Mouse (Mus musculus) kidney, postnatal 10 days (tissue): ENCODE results near the gene Helz.
A peak's percentile ranks its signal among the peaks of the same experiment; 100 is the strongest.
"Not testable (repeated sequence)": the region's sequence is repeated elsewhere in the genome, so short reads cannot be mapped to it uniquely, and the experiment has no call there.

Experiments
- DNase-seq: peaks from one replicate; pipeline ENCODE4 v3.0.0; 2021; ENCODE audit warnings: mixed read lengths

Gene Helz

DNA sequence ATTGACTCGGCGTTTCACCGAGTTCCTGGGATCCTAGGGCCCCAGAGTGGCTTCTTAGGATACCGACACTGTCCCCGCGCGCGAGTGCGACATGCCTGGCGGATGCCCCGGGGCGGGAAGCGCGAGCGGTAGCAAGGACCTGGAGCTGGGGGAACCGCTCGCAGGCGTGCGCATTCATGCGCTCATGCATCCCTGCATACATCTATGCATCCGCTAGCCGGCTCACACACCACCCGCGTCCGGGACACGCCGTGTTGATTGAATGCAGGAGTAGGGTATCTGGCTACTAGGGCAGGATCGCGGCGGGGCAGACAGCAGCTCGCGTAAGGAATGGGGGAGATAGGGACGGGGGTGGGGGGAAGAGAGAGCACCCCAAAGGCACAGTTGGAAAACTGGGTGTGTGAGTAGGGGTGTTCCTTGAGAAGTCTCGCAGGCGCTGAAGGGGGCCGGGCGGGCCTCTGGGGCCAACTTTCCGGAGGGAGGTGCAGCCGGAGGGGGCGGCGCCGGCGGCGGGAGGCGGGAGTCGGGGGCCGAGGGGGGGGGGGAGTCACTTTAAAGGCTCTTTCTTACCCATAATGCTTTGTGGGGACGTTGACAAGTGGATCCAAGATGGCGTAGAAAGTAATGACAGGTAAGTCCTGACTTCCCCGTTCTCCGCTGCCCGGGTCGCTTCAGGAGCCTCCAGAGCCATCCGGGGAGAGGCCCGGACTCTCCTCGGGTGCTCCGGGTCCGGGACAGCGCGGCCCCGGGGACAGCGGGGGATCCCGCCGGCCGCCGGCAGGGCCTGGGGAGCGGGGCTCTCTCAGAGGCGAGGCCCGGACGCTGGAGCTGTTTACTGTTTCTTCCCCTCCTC is at the start of gene Helz:
TSS of gene Helz (plus strand) at position 580 of the 853 bp plus-strand sequence.
- peak; percentile 89 for DNase-seq

DNA sequence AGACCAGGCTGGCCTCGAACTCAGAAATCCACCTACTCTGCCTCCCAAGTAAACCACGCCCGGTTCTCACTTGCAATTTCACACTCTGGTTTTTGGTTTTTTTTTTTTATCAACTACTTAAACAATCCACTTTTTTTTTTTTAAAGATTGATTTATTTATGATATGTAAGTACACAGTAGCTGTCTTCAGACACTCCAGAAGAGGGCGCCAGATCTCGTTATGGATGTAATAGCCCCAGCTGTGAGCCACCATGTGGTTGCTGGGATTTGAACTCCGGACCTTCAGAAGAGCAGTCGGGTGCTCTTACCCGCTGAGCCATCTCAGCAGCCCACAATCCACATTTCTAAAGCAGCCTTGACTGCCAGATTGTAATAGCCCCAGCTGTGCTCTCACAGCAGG is 44.9 kb upstream of the Helz start:
- no peak for DNase-seq

DNA sequence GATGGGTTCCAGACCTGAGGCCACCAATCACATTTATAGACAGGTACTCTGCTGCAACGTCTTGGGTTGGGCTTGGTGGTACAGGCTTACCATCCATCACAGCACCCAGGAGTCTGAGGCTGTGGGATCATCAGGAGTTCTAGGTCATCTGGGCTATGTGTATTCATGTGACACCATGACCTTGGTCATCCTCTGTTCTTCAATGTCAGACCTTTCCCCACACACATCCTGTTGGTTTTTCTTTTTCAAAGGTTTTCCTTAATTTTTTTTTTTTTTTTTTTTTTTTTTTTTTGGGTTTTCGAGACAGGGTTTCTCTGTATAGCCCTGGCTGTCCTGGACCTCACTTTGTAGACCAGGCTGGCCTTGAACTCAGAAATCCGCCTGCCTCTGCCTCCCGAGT is 43.4 kb upstream of the Helz start:
- DNase-seq: not testable (repeated sequence)

DNA sequence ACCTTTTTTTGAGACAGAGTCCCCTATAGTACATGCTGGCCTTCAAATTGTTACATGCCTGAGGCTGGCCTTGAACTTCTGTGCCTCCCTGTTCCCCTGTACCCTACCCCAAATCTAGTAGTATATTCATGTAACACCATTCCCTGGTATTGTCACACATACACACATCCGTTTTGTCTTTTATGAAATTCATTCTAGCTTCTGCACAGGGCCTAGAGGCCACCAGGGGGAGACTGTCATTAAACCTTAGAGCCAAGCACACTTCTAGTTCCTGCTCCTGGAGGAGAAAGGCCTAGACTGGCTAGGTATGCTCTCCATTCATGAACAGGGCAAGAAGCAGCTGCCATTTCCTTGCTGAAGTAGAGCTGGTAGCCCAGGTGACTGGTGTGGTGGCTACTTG is 41.5 kb upstream of the Helz start:
- peak; percentile 45 for DNase-seq

DNA sequence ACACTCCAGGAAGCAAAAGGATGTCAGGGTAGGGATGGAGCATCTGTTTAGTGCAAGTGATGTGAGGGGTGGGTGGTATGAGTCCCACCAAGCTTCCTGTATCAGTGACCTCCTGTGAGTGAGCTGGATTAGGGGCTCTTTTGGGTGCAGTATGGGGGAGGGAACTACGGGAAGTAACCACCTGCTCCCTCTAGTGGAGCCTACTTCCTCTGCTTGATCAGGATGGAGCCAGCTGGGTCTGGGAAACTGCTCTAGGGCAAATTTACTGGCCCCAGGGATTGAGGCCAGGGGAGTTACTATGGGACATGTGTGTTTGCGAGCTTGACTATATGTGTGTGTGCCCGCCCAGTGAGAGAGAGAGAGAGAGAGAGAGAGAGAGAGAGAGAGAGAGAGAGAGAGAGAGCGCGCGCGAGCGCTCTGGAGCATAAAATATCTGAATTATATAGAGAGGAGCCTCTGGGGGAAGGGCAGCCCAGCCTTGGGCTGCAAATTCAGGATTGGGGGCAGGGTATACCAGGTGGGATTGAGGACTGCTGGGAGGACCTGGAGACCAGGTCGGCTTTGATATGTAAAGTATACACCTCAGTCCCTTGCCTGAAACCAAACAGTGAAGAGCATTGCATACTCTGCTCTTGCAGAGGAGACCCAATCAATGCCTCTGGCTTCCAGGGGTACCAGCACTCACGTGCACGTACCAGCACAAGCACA is 37.9 kb upstream of the Helz start:
- peak; percentile 27 for DNase-seq

DNA sequence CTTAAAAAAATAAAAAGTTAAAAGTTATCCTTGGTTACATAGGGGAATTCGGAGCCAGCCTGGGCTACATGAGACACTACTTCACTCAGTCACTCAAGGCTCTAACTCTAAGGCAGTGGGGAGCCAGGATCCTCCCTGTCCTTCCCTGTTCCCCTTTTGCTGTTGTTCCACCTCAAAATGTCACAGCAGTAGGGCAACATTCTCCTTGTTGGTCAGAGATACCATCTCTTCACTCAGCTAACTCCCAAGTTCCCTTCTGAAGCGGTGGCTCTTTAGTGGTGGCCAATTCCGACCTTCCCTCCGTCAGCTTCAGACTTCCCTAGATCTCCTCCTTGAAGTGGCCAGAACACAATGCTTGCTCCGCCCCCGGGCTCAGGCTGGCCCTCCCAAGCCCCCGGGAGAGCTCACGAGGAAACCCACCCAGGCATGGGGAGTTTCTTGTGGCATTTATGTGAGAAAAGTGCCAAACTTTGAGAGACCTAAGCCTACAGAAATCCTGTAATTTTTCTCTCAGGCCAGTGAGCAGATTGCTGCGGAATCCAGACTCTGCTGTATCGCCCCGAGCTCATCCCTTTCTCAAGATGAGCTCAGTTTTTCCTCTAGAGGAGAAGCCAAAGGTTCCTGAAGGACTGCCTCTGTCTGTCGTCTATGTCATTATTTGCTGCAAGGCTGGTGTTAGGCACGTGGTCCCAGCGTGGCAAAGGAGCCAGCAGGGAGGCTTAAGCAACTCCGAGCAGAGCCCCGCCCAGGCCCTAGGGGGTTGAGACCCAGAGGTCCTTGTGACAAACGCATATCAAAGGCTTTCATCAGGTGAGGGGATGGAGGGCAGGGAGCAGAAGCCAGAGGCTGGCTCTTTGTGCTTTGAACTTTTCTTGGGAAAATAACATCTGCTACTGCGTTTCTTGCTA is 37.1 kb upstream of the Helz start:
- DNase-seq: peak; percentile 43

DNA sequence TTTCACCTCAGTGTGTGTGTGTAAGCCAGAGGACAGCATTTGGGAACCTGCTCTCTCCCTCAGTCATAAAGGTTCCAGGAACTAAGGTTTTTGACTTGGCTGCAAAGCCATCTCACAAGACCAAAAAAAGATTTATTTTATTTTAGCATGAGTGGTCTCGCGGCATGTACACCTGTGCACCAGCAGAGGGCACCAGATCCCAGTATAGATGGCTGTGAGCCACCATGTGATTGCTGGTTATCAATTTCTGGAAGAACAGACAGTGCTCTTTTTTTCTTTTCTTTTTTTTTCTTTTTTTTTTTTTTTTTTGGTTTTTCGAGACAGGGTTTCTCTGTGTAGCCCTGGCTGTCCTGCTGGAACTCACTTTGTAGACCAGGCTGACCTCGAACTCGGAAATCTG is 35.8 kb upstream of the Helz start:
- DNase-seq: peak; percentile 86

DNA sequence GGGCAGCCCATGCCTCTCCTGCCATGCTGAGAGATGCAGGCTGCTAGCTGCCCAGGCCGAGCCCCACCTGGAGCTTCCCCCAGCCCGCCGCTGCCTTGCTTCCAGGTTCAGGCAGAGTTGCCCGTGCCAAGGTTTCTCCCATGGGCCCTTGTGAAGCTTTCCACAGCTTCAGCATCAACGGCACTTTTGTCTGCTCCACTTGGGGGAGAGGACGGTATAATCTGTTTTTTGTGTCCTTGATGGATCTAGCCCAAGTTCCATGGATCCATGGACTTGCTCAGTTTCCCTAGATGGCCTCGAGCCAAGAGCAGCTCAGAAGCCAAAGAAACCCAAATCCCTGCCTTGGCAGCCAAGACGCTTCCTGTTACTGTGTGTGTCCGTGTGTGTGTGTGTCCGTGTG is 34.7 kb upstream of the Helz start:
- DNase-seq: peak; percentile 29

DNA sequence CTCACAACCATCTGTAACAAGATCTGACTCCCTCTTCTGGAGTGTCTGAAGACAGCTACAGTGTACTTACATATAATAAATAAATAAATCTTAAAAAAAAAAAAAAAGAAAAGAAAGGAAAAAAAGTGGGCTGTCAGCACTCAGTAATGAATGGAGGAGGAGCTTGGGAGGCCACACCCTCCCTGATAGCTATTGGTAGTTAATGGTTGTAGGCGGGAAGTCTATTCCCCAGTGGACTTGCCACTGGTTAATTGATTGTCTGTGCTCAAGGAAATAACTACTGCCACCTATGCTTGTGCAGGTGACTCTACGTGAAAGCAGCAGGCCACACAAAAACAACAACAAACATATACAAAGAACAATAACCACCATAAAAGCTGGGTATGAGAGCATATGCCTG is 31.3 kb upstream of the Helz start:
- no peak for DNase-seq

DNA sequence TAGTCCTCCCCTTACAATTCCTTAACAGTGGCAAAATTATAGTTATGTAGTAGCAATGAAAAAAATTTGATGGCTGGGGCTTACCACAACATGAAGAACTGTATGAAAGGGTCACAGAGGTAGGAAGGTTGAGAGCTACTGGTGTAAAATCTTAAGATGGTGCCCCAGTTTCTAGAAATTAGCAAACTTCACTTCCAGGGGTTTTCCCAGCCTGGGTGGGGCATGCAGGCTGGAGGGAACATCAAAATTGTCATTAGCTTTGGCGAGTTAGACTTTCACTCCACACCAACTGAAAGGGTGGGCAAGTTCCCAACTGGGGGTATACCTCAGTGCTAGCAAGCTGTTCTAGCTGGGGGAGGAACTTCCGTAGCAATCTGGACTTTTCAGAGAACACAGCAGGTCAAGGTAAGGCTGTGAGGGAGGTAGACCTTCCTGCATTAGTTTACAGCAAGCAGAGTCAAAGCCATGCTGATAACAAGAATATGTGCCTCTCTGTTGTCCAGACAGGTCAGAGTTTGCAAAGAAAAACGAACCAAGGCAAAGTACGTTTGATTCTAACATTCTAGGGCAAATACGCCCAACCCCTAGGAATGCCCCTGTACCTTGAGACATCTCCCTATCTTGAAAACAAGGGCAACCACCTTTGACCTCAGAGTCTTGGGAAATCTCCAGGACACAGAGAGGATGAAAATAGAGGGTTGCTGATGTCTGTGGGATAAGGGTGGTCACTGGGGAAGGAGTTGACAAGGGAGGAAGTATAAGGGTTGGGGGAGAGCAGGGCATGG is 28.9 kb upstream of the Helz start:
- DNase-seq: no peak

DNA sequence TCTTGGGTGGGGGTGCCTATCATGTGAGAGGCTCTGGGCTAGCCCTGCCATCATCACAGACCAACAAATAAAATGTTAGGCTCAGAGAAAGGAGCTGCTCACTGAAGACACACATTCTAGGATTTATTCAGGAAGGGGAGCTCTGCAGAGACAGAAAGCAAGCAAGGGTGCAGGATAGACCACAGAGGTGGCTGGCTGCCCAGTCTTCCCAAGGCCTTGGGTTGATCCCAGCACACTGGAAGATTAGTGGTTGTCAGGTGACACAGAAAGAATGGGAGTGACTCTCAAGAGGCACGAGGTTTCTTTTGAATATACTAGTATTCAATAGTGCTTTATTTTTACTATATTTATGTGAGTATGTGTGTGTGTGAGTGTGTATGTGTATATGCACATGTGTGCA is 26.6 kb upstream of the Helz start:
- no peak for DNase-seq

DNA sequence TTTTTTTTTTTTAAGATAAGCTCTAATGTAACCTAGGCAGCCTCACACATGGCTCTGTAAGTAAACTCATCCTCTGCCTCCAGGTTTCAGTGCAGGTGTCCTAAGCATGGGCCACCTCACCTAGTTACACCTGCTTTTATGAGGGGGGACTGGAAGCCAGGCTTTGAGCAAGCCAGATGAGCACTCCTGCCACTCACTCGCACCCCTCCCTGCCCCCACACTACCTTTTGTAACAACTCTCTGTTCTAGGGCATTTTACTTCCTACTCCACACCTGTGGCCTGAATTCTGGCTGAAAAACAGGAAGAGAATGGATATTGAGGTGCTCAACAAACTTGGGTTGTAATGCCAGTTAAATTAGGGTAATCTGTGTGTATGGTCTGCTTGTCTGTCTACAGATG is 22.8 kb upstream of the Helz start:
- no peak for DNase-seq

DNA sequence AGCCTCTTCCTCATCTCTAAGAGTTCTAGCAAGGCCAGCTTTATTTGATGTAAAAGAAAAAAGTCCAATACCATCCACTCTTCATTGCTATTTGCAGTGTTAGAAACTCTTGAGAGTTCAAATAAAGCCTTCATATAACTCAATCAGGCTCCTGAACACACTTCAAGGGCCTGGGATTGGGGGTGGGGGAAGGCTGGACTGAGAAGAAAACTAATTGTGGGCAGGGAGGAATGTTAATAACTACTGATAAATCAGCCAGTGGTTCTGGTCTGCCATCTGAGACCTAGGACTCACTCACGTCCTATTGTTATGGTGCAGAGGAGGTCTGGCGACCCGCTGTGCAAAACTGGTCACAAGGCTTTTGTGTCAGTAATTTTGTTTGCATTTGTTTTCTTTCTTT is 20.1 kb upstream of the Helz start:
- no peak for DNase-seq

DNA sequence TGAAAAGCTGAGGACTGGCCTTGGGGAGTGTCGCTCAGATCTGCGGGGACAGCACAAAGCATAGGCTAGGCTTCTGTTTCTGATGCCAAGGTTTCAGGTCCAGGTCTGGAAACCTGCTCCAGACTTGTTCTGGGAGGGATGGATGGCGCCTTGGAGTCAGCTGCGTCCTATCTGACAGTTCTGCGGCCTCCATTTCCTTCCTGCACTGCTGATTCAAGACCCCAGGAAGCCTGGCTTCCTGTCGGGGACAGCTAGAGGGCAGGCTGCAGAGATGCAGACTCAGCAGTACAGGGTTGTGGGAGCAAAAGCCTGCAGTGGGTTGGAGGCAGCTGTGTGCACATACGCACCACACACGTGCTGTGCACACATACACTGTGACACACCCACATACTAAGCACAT is 18.4 kb upstream of the Helz start:
- DNase-seq: peak; percentile 80

DNA sequence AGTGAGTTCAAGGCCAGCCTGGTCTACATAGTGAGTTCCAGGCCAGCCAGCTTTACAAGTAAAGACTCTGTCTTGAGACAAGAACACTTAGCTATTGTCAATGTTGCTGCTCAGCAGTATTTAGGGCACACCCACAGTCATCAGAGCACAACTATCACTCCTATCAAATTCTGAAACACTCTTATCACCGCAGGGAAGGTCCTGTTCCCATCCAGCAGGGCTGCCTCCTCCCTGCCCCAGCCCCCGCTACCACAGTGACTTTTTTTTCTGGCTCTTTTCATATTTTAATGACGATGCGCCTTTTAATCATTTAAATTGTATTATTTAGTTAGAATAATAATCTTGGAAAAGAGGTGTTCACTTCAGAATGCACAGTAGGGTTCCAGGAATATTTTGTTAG is 16.3 kb upstream of the Helz start:
- no peak for DNase-seq

DNA sequence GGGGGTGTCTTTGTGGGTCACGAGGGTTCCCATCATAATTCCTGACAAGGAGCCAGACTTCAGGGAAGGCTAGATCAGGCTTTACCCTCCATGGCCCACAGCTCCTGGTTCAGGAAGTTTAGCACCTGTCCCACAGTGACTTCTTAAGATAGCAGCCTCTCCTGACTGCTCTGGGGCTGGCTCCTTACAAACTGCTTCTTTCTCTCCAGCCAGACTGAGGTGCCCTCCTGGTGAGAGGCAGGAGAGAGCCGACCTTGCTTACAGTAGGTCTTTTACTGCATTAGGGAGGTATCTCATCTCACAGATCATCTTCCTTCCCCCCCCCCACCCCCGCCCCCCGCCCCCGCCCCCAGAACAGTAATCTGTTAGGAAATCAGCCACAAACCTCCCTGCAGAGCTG is 15.5 kb upstream of the Helz start:
- DNase-seq: no peak

DNA sequence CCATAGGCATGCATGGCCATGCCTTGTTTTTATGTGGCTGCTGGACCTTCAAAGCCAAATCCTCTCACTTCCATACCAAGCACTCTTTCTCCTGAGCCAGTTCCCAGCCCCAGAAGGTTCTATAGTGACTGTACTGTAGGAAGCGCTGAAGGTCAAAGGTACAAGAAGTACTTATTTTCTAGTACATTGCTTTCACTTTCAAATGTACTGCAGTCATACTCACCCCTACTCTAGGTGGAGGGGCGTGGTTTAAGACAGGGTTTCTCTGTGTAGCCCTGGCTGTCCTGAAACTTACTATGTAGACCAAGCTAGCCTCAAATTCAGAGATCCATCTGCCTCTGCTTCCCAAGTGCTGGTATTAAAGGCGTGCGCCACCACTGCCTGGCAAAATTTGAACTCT is 8.7 kb upstream of the Helz start:
- DNase-seq: no peak

DNA sequence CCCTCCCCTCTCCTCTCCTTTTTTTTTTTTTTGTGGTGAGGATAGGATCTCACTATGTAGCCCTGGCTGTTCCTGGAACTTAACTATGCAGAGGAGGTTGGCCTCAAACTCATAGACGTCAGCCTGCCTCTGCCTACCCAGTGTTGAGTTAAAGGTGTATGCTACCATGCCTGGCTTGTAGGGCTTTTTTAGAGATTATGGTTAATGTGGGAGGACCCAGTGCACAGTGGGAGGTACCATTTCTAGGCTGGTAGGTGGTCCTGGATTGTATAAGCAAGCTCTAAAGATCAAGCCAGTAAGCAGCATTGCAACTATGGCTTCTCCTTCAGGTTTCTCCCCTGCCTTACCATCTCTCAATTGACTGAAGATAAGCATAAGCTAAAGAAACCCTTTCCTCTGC is 7.4 kb upstream of the Helz start:
- DNase-seq: no peak

DNA sequence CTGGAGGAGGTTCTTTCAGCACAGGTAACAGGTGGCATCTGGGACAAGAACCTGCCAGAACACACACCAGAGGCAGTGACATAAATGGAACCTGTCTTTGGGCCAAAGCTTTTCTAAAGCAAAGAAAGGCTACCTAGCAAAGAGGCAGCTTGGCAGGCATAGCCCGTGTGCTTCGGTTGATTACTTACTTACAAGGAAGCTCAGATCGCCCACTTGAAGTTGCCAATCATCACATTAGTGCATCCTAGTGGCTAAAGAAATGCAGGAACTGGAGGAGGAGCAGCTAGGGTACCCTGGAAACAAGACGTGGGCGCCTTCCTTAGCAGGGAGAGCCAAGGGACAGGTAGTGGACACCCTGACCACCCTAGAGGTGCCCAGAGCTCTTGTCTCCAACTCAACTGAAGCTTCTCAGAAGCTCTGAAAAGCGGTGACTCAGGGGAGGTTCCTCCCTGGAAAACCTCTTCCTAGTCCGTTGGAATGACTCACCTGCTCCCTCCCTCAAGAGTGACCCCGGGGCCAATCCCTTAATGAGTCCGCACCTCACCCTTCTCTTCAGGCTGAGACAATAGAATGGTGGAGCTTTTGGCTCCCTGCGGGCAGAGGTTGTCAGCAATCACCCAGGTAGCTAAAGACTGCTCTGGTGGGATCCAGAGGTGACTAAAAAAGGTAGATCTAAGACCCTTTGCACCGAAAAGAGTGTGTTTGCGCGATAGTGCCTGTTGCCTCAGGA is 1.8 kb upstream of the Helz start:
- peak; percentile 34 for DNase-seq

DNA sequence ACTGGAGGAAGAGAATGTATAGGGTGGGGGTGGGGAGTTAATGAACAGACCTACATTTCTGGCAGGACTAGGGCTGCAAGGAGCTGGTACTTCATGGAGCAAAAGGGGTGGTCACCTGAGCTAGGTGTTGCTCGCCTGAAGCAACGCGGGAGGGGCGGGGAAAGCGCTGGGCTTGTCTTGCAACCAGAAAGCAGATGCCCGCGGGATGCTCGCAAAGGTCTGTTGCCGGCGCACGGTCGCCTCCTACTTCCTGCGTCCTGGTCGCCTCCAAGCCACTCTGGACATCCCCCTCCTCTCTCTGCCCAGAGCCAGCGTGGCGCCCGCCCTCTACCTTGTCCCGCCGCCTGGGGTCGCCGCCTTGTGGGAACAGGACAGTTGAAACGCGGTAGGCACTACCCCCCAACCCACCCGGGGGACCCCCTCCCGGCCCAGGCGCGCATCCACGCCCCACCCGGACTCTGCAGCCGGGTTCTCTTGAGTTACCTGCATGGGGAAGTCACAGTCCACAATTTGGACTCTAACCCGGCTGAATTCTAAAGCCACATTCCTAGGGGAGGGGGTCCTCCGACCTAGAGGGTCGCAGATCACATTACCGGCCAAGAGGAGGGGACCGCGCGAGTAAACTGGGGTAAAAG is 946 bp upstream of the Helz start:
- DNase-seq: peak; percentile 73
